Mouse (Mus musculus) adrenal gland, postnatal 10 days (tissue): ENCODE measurements around the gene Fahd1. TPM values are rescaled to one million over a fixed set of nuclear protein-coding genes. Genes with fewer than 3 reads are reported as not detected.
A peak's percentile ranks its signal among the peaks of the same experiment; 100 is the strongest.

ENCODE experiments used
- DNase-seq: peaks from one replicate; pipeline ENCODE4 v3.0.0; 2021; ENCODE audit warnings: mixed read lengths
- total RNA-seq, 2 experiments: library from RNA; stranded (reverse); gene quantifications; 2 replicates each; pipeline ENCODE4 v1.2.3; 2021

Gene Fahd1
- total RNA-seq, 2 experiments from 2014 or later = 43.4 to 52.2 TPM

GRCm38 (mm10) chr17:24847386-24847785, 2.8 kb downstream of the Fahd1 start:
- peak; percentile 11 for DNase-seq

GRCm38 (mm10) chr17:24844525-24844924, 5.6 kb downstream of the Fahd1 start:
- no peak for DNase-seq

GRCm38 (mm10) chr17:24842631-24843030, 7.5 kb downstream of the Fahd1 start:
- no peak for DNase-seq

- DNase-seq = peak; percentile 22
Measured at GRCm38 (mm10) chr17:24841133-24841532, 9.0 kb downstream of the Fahd1 start.

- no peak for DNase-seq
Measured at GRCm38 (mm10) chr17:24840341-24840740, 9.8 kb downstream of the Fahd1 start.

GRCm38 (mm10) chr17:24839842-24840241, 10.3 kb downstream of the Fahd1 start, which contains the start of gene Hagh:
TSS of gene Hagh (plus strand) at chr17:24840143.
- no peak for DNase-seq

- peak; percentile 14 for DNase-seq
Measured at GRCm38 (mm10) chr17:24821351-24822280, 28.5 kb downstream of the Fahd1 start.

- no peak for DNase-seq
Measured at GRCm38 (mm10) chr17:24819469-24819868, 30.7 kb downstream of the Fahd1 start.

GRCm38 (mm10) chr17:24818172-24818571, 32.0 kb downstream of the Fahd1 start:
- DNase-seq = no peak

- no peak for DNase-seq
Measured at GRCm38 (mm10) chr17:24817503-24817902, 32.7 kb downstream of the Fahd1 start.

- DNase-seq = no peak
Measured at GRCm38 (mm10) chr17:24815256-24815655, 34.9 kb downstream of the Fahd1 start.

GRCm38 (mm10) chr17:24812215-24812614, 37.9 kb downstream of the Fahd1 start:
- no peak for DNase-seq

- no peak for DNase-seq
Measured at GRCm38 (mm10) chr17:24811211-24811610, 39.0 kb downstream of the Fahd1 start.

GRCm38 (mm10) chr17:24803952-24804951, 45.9 kb downstream of the Fahd1 start, which contains the start of gene Meiob:
TSS of gene Meiob (plus strand) at chr17:24804289.
- peak; percentile 86 for DNase-seq

GRCm38 (mm10) chr17:24800524-24800923, 49.6 kb downstream of the Fahd1 start:
- no peak for DNase-seq

- DNase-seq = no peak
Measured at GRCm38 (mm10) chr17:24799476-24799875, 50.7 kb downstream of the Fahd1 start.

Other genes starting within 250 kb of the Fahd1 start
- gene Tsc2, start 217.7 kb downstream of the Fahd1 start, total RNA-seq = 100 to 1,000 TPM in 1 of 2 experiments, 10 to 100 TPM in 1; 84.9 to 110 TPM
- 10 to 100 TPM in 1 of 2 experiments, 1 to 10 TPM in 1; 6.4 to 11.6 TPM for gene Nthl1, start 217.7 kb downstream of the Fahd1 start, total RNA-seq
- gene Slc9a3r2, start 200.0 kb downstream of the Fahd1 start, total RNA-seq = 10 to 100 TPM; 66.9 to 72.8 TPM
- not detected for gene Npw, start 191.9 kb downstream of the Fahd1 start, total RNA-seq
- 10 to 100 TPM; 38.9 to 42.2 TPM for gene Zfp598, start 180.7 kb downstream of the Fahd1 start, total RNA-seq
- 10 to 100 TPM in 1 of 2 experiments, 1 to 10 TPM in 1; 5.8 to 11.7 TPM for gene Syngr3, start 160.4 kb downstream of the Fahd1 start, total RNA-seq
- gene Gfer, start 154.2 kb downstream of the Fahd1 start, total RNA-seq = 10 to 100 TPM; 36.0 to 36.8 TPM
- gene Noxo1, start 154.1 kb downstream of the Fahd1 start, total RNA-seq = 1 to 10 TPM; 4.3 to 6.6 TPM
- gene Tbl3, start 142.7 kb downstream of the Fahd1 start, total RNA-seq = 10 to 100 TPM; 39.1 to 39.9 TPM
- under 1 TPM in 1 of 2 experiments, not detected in 1; 0.24 TPM for gene Rnf151, start 132.3 kb downstream of the Fahd1 start, total RNA-seq
- 100 to 1,000 TPM; 785 to 825 TPM for gene Rps2, start 132.2 kb downstream of the Fahd1 start, total RNA-seq
- 100 to 1,000 TPM; 422 to 522 TPM for gene Ndufb10, start 125.9 kb downstream of the Fahd1 start, total RNA-seq
- gene Rpl3l, start 122.5 kb downstream of the Fahd1 start, total RNA-seq = 10 to 100 TPM; 12.0 to 51.3 TPM
- gene Msrb1, start 113.7 kb downstream of the Fahd1 start, total RNA-seq = 10 to 100 TPM; 75.1 to 93.3 TPM
- 1 to 10 TPM; 1.6 to 2.0 TPM for gene Hs3st6, start 97.4 kb downstream of the Fahd1 start, total RNA-seq
- under 1 TPM; 0.48 to 0.75 TPM for gene Meiob, start 46.1 kb downstream of the Fahd1 start, total RNA-seq
- 100 to 1,000 TPM; 132 to 147 TPM for gene Hagh, start 10.2 kb downstream of the Fahd1 start, total RNA-seq
- gene Igfals, start 15.6 kb upstream of the Fahd1 start, total RNA-seq = 10 to 100 TPM in 1 of 2 experiments, 1 to 10 TPM in 1; 9.1 to 17.1 TPM
- gene Nubp2, start 36.0 kb upstream of the Fahd1 start, total RNA-seq = 10 to 100 TPM; 42.2 to 43.7 TPM
- gene Spsb3, start 36.3 kb upstream of the Fahd1 start, total RNA-seq = 10 to 100 TPM; 31.5 to 35.6 TPM
- 10 to 100 TPM; 30.2 to 45.4 TPM for gene Eme2, start 44.7 kb upstream of the Fahd1 start, total RNA-seq
- 100 to 1,000 TPM; 123 to 140 TPM for gene Mrps34, start 44.8 kb upstream of the Fahd1 start, total RNA-seq
- gene Nme3, start 46.1 kb upstream of the Fahd1 start, total RNA-seq = 10 to 100 TPM; 43.6 to 51.3 TPM
- gene Mapk8ip3, start 86.6 kb upstream of the Fahd1 start, total RNA-seq = 100 to 1,000 TPM in 1 of 2 experiments, 10 to 100 TPM in 1; 63.8 to 110 TPM
- 10 to 100 TPM; 38.4 to 44.4 TPM for gene Jpt2, start 110.3 kb upstream of the Fahd1 start, total RNA-seq
- 10 to 100 TPM; 18.7 to 20.0 TPM for gene Cramp1l, start 165.4 kb upstream of the Fahd1 start, total RNA-seq
- gene Ift140, start 165.7 kb upstream of the Fahd1 start, total RNA-seq = 10 to 100 TPM; 25.0 to 28.2 TPM
- gene Tmem204, start 233.2 kb upstream of the Fahd1 start, total RNA-seq = 10 to 100 TPM; 23.1 to 31.8 TPM